In the genomic region with DNA sequence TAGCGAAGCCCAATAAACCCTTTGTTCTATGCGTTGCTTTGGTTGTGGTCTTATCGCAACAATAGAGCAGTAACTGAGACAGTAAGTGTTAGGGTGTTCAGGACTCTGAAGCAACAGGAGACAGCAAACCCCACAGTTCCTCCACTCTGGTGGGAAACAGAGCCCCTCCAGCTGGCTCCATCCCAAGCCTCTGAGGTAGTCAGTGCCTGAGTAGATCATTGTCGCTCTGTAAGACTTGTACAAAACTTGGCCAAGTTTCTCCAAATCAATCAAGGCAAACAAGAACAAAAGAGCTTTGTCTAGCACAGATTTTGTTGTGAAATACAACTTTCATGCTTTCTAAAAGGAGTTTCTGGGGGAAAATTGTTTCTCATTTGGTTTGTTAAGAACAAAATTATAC, we compare ENCODE assay signal across 29 mouse cellular contexts.
DNase-seq lines count a peak whose midpoint lies in the region; ATAC-seq and TF ChIP-seq lines count a peak whose summit lies in the region.
"Had no signal": no experiment of that assay in that cellular context is flagged by ENCODE, and none has a peak within 500 bp of the region (broad histone marks: within the 10 kb centered on the region; RNA-seq: fewer than 3 reads in every experiment).

No protein-coding gene starts in this region.

- no peaks in the 10 kb centered on the region for H3K36me3 ChIP-seq in forebrain, embryonic 14.5 days (ENCODE audit: control insufficient read depth, insufficient read depth, low read length)
- H3K36me3 ChIP-seq in forebrain, embryonic 13.5 days (ENCODE audit: poor library complexity, severe bottlenecking) = no peaks in the 10 kb centered on the region
- no peaks in the 10 kb centered on the region for H3K36me3 ChIP-seq in lung, postnatal 0 days (ENCODE audit: insufficient read depth, low read length)
- H3K36me3 ChIP-seq: embryonic facial prominence, embryonic 15.5 days; forebrain, embryonic 15.5 days; G1E; heart, embryonic 12.5 days; heart, embryonic 15.5 days; hindbrain, embryonic 15.5 days; intestine, embryonic 15.5 days had no signal

- TF ChIP-seq POLR2A in lung, adult 2 months (IDR thresholded peaks at IDR 0.05; ENCODE audit: borderline replicate concordance, extremely low read depth, low read depth, low read length) = no peak
- TF ChIP-seq POLR2A in brain, embryonic 14.5 days (IDR thresholded peaks at IDR 0.05; ENCODE audit: borderline replicate concordance, extremely low read depth, insufficient read depth, insufficient read length, poor library complexity, severe bottlenecking) = no peak

- H3K4me1 ChIP-seq in forebrain, embryonic 14.5 days (ENCODE audit: control insufficient read depth, insufficient read depth, low read length) = no peaks in the 10 kb centered on the region
- peaks cover 7% of the 10 kb centered on the region; the same call in 1 of the 2 replicates for H3K4me1 ChIP-seq in forebrain, embryonic 13.5 days
- H3K4me1 ChIP-seq in lung, postnatal 0 days (ENCODE audit: insufficient read depth, low read depth, low read length) = no peaks in the 10 kb centered on the region
- H3K4me1 ChIP-seq in lung, adult 2 months (ENCODE audit: control insufficient read depth, insufficient read depth, low read length) = no peaks in the 10 kb centered on the region
- H3K4me1 ChIP-seq: embryonic facial prominence, embryonic 15.5 days; forebrain, embryonic 15.5 days; heart, embryonic 12.5 days; heart, embryonic 15.5 days; hindbrain, embryonic 15.5 days; intestine, embryonic 15.5 days had no signal

- no peak for TF ChIP-seq EP300 in lung, postnatal 0 days (IDR thresholded peaks at IDR 0.05)

- 52% methylated on average over 4 of the region's 4 CpGs for WGBS in forebrain, embryonic 14.5 days
- WGBS in forebrain, embryonic 13.5 days = 72% methylated on average over 4 of the region's 4 CpGs
- WGBS in lung, postnatal 0 days = 72% methylated on average over 4 of the region's 4 CpGs
- WGBS in lung, adult 2 months = 85% methylated on average over 4 of the region's 4 CpGs

- no peak overlapping the region for H3K27ac ChIP-seq in forebrain, embryonic 14.5 days (ENCODE audit: low read depth, low read length)
- no peak overlapping the region for H3K27ac ChIP-seq in forebrain, embryonic 13.5 days
- H3K27ac ChIP-seq in lung, postnatal 0 days (ENCODE audit: low read length) = no peak overlapping the region
- H3K27ac ChIP-seq: embryonic facial prominence, embryonic 15.5 days; forebrain, embryonic 15.5 days; gastrocnemius, adult 2 months; heart, embryonic 15.5 days; hindbrain, embryonic 15.5 days; intestine, embryonic 15.5 days had no signal

- no peak overlapping the region for H3K9ac ChIP-seq in forebrain, embryonic 14.5 days (ENCODE audit: low read length)
- H3K9ac ChIP-seq in forebrain, embryonic 13.5 days = no peak overlapping the region
- H3K9ac ChIP-seq in lung, postnatal 0 days (replicated peaks; ENCODE audit: low read depth) = no peak overlapping the region
- H3K9ac ChIP-seq: embryonic facial prominence, embryonic 15.5 days; forebrain, embryonic 15.5 days; heart, embryonic 12.5 days; heart, embryonic 15.5 days; hindbrain, embryonic 15.5 days; intestine, embryonic 15.5 days had no signal

- H3K4me2 ChIP-seq in forebrain, embryonic 14.5 days (ENCODE audit: low read length) = no peak overlapping the region
- no peak overlapping the region for H3K4me2 ChIP-seq in forebrain, embryonic 13.5 days
- H3K4me2 ChIP-seq in lung, postnatal 0 days (replicated peaks; ENCODE audit: low read depth, low read length) = no peak overlapping the region
- H3K4me2 ChIP-seq: embryonic facial prominence, embryonic 15.5 days; forebrain, embryonic 15.5 days; heart, embryonic 12.5 days; heart, embryonic 15.5 days; hindbrain, embryonic 15.5 days; intestine, embryonic 15.5 days had no signal

- no peaks in the 10 kb centered on the region for H3K9me3 ChIP-seq in forebrain, embryonic 14.5 days (replicated peaks; ENCODE audit: control insufficient read depth, low read length)
- no peaks in the 10 kb centered on the region for H3K9me3 ChIP-seq in forebrain, embryonic 13.5 days (replicated peaks)
- H3K9me3 ChIP-seq in lung, postnatal 0 days (ENCODE audit: low read length) = no peaks in the 10 kb centered on the region
- H3K9me3 ChIP-seq: embryonic facial prominence, embryonic 15.5 days; forebrain, embryonic 15.5 days; heart, embryonic 12.5 days; heart, embryonic 15.5 days; hindbrain, embryonic 15.5 days; intestine, embryonic 15.5 days had no signal

- peak; percentile 63 for DNase-seq in forebrain, embryonic 14.5 days (ENCODE audit: low spot score)
- peak; percentile 44 for DNase-seq in heart, adult 11 months
- DNase-seq in heart, postnatal 10 days = no peak
- DNase-seq in lung, postnatal 0 days (ENCODE audit: low spot score) = peak; percentile 14
- DNase-seq in lung, adult 2 months = no peak
- peak; percentile 69 for DNase-seq in brain, embryonic 14.5 days (ENCODE audit: low read depth)
- DNase-seq: adrenal gland, adult 2 months; adrenal gland, postnatal 14 days; B cell, adult 2 months; cerebellum, adult 11-12 months; cerebellum, adult 8-10 months; cerebellum, postnatal 10 days; cerebellum, postnatal 36 days; embryo, embryonic 11 days; gastrocnemius, adult 2 months; gastrocnemius, postnatal 14 days; heart, adult 18-20 months; heart, postnatal 14 days; heart, postnatal 4 days; kidney, adult 11 months had no signal

- intact Hi-C loops in heart, postnatal 10 days (cut with DNase I) = no loop called here

- no peak for ATAC-seq in forebrain, embryonic 14.5 days
- ATAC-seq in forebrain, embryonic 13.5 days = no peak
- ATAC-seq in lung, postnatal 0 days = no peak
- ATAC-seq: forebrain, embryonic 15.5 days; intestine, embryonic 15.5 days had no signal

- no peak for TF ChIP-seq CTCF in lung, postnatal 0 days (IDR thresholded peaks at IDR 0.05)
- no peak for TF ChIP-seq CTCF in lung, adult 2 months (IDR thresholded peaks at IDR 0.05; ENCODE audit: insufficient read depth, low read length)
- TF ChIP-seq CTCF in brain, embryonic 14.5 days (IDR thresholded peaks at IDR 0.05; ENCODE audit: borderline replicate concordance, extremely low read depth, insufficient read depth, insufficient read length) = no peak

- no peaks in the 10 kb centered on the region for H3K27me3 ChIP-seq in forebrain, embryonic 14.5 days (replicated peaks; ENCODE audit: control insufficient read depth, insufficient read depth, low read length)
- H3K27me3 ChIP-seq in forebrain, embryonic 13.5 days = no peaks in the 10 kb centered on the region
- no peaks in the 10 kb centered on the region for H3K27me3 ChIP-seq in lung, postnatal 0 days (replicated peaks; ENCODE audit: insufficient read depth, low read length)
- H3K27me3 ChIP-seq: CH12.LX; embryonic facial prominence, embryonic 15.5 days; forebrain, embryonic 15.5 days; heart, embryonic 12.5 days; heart, embryonic 15.5 days; hindbrain, embryonic 15.5 days; intestine, embryonic 15.5 days had no signal

- H3K4me3 ChIP-seq in forebrain, embryonic 14.5 days (ENCODE audit: low read depth, low read length) = no peak overlapping the region
- H3K4me3 ChIP-seq in forebrain, embryonic 13.5 days = no peak overlapping the region
- no peak overlapping the region for H3K4me3 ChIP-seq in lung, postnatal 0 days (ENCODE audit: low read depth, low read length)
- no peak overlapping the region for H3K4me3 ChIP-seq in lung, adult 2 months (replicated peaks; ENCODE audit: extremely low read depth, low read depth, low read length)
- H3K4me3 ChIP-seq: embryonic facial prominence, embryonic 15.5 days; forebrain, embryonic 15.5 days; gastrocnemius, adult 2 months; heart, embryonic 12.5 days; heart, embryonic 15.5 days; hindbrain, embryonic 15.5 days; intestine, embryonic 15.5 days had no signal

Comparison
In these comparisons a context has a peak if more than half of its experiments do, and no peak if none do; other contexts are left out.
1. DNase-seq: peak in forebrain, embryonic 14.5 days (single experiment), heart, adult 11 months (single experiment), lung, postnatal 0 days (single experiment) and brain, embryonic 14.5 days (single experiment); none in heart, postnatal 10 days (0 of 2) and lung, adult 2 months (single experiment).